Mouse (Mus musculus) bone marrow macrophage, adult 2 months (primary cell): ENCODE results near the gene Hoxb2. TPM values are rescaled to one million over a fixed set of nuclear protein-coding genes. Genes with fewer than 3 reads are reported as not detected.

Experiments used
- H3K27ac ChIP-seq: 2 replicates; pipeline ENCODE4 v1.5.1; 2012; ENCODE audit warnings: low read depth, low read length; ENCODE audit not compliant: insufficient read depth
- H3K4me1 ChIP-seq: 2 replicates; pipeline ENCODE4 v1.6.1; 2012; ENCODE audit warnings: low read length; ENCODE audit not compliant: control insufficient read depth, insufficient read depth
- H3K4me3 ChIP-seq: 2 replicates; pipeline ENCODE4 v1.5.1; 2012; ENCODE audit warnings: mild to moderate bottlenecking, low read length, moderate library complexity; ENCODE audit not compliant: insufficient read depth
- CTCF ChIP-seq: IDR thresholded peaks from 2 replicates; pipeline ENCODE4 v1.5.1; 2012; ENCODE audit warnings: low read depth, mild to moderate bottlenecking, low read length, moderate library complexity
- POLR2A ChIP-seq: IDR thresholded peaks from 2 replicates; pipeline ENCODE4 v1.6.1; 2012; ENCODE audit warnings: mild to moderate bottlenecking, low read depth, low read length, borderline replicate concordance
- polyA plus RNA-seq: library from polyadenylated mRNA; stranded (reverse); fragments of >200 nt; gene quantifications from 2 replicates; pipeline ENCODE4 v1.2.4, GENCODE M21; 2012; ENCODE audit not compliant: missing spikeins, insufficient read depth, insufficient read length

Hoxb2 gene
- polyA plus RNA-seq, 1 experiment, result not detected

DNA sequence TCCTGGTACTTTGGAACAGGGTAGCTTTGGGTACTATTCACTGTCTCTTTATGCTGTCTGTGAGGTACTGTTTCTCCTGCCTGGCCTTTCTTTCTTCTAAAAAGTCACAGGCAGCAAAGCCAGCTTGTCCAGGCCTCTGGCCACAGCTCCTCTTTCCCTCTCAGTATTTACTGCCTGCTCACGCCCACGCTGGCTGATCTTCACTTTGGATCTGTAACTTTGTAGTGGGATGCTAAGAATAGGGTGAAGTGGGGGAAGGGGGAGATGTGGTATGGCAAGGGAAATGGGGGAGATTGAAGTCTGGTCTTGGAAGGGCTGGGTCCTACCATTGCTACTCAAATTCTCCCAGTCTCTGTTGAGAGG lies 16.3 kb upstream of the Hoxb2 start:
- no peak overlapping the region for H3K4me3 ChIP-seq
- no peak overlapping the region for H3K27ac ChIP-seq
- no peak for TF ChIP-seq CTCF
- TF ChIP-seq POLR2A, result no peak
- no peaks in the 10 kb centered on the region for H3K4me1 ChIP-seq

DNA sequence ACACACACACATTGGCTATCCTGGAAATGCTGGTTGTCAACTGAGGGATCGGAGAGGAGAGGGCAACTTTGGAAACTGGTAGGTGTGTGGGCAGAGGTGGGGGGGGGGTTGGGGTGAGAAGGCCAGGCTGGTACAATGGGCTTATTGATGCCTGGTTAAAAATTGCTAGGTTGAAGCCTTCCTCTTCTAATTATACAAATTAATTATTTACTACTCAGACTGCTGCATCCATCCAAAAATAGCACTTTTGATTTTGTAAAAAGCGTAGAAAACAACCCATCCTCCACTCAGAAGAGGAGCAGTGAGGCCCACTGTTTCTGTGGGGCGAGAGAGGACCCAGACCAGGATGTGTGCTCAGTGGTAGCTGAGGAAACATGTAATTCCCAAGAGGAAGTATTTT lies 15.3 kb upstream of the Hoxb2 start:
- no peaks in the 10 kb centered on the region for H3K4me1 ChIP-seq
- H3K27ac ChIP-seq, result no peak overlapping the region
- TF ChIP-seq CTCF (no peak), POLR2A (no peak)
- H3K4me3 ChIP-seq, result no peak overlapping the region

DNA sequence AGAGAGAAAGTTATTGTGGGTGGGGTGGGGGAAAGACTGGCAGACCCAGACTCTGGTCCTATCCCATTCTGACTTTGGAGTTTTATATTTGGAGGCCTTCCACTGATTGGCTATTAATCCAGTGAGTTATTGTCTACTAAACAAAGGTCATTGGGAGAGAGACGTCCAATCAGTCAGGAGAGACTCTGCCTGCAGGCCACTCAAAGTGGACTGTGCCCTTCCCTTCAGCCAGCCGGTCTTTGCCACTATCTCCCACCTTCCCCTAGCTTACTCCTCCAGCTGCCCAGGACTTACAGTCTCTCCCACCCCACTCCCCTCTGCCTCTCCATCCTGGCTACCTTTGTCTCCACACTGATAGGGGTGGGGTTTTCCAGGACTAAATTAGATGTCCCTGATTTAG lies 13.7 kb upstream of the Hoxb2 start:
- TF ChIP-seq POLR2A, result no peak
- no peak for TF ChIP-seq CTCF

DNA sequence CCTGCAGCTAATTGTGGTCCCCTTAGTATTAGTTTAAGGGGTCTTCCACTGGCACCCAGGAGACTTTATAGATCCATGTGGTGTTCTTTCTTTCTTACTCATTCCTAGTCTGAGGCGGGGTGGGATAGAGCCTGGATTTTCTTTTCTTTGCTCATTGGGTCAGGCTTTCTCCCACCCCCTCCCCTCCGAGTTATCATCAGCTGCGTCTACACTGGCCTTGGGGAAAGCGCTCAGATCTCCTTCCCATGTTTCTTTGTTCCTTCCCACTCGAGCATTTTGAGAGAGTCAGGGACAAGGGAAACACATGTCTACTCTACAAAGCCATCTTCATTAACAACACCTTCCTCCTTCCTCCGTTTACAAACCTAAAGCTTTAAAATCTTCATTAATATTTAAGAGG lies 13.3 kb upstream of the Hoxb2 start:
- Histone ChIP-seq H3K27ac (no peak overlapping the region), H3K4me3 (no peak overlapping the region), H3K4me1 (no peaks in the 10 kb centered on the region)
- TF ChIP-seq CTCF (no peak), POLR2A (no peak)

More for the DNA sequence above, 13.7 kb upstream of the Hoxb2 start:
- Histone ChIP-seq H3K4me1 (no peaks in the 10 kb centered on the region), H3K27ac (no peak overlapping the region), H3K4me3 (no peak overlapping the region)

DNA sequence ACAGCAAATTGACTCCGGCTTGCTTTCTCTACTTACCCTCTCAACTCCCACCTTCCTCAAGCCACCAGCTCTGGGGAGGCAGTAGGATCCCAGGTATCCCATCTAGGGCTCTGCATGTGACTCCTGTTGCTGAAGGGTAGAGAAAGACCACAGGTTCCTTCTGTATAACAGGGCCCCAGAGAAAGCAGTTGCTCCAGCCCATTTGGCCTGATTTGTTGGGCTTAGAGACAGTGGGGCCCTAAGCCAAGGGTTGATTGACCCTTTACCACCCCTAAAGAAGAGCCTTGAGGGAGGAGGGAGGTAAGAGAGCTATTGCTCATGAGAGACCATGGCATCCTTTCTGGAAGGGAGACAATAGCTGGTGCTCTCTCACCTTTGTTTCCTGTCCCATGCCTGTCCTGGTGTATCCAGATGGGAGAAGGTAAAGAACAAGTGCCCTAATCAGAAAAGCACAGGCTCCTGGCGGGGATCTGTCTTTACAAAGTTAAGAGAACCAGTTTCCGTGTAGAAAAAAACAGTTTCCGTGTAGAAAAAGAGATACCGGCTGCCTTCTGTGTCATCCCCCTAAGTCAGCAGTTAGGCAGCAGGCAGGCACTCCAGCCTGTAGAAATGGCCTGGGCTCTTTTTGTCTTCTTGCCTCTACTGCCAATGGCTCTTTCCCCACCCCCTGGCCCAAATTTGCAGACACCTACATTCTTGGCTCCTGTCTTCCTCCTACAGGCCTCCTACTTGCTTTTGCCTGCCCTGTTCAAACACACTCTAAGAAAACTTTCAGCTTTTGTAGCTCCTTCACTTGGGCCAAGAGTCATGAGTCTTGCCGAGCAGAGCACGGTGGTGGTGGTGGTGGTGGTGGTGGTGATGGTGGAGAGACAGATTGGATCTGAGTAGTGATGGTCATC lies 11.1 kb upstream of the Hoxb2 start:
- TF ChIP-seq POLR2A (no peak), CTCF (no peak)
- no peak overlapping the region for H3K4me3 ChIP-seq
- no peaks in the 10 kb centered on the region for H3K4me1 ChIP-seq
- no peak overlapping the region for H3K27ac ChIP-seq

DNA sequence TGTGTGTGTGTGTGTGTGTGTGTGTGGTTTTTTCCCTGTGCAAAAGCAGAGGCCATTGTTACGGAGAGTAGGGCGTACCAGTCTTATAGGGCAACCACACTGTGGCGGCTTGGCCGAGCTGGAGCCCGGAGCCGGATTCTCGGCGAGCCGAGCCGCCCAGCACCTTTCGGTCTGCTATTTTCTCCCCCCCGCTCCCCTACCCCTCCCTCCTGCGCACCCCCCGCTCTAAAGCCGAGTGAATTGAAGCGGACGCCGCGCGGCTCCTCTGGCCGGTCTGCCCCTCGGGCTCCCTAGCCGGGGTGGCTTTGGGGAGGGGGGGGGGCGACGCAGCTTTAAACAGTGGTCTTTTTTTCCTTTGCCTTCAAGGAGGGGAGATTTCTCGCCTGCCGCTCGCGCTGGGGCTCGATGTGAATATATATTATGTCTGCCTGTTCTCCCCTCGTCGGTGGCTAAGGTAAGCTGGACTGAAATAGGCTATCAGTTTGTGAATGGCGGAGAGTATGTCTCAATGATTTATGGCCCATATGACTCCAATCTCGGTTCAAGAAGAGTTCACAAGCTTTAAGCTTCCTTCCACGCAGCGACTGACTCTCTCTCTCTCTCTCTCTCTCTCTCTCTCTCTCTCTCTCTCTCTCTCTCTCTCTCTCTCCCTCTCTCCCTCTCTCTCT lies 9.5 kb upstream of the Hoxb2 start:
- Histone ChIP-seq H3K4me3 (no peak overlapping the region), H3K4me1 (no peaks in the 10 kb centered on the region), H3K27ac (no peak overlapping the region)
- no peak for TF ChIP-seq POLR2A
- TF ChIP-seq CTCF, result no peak

DNA sequence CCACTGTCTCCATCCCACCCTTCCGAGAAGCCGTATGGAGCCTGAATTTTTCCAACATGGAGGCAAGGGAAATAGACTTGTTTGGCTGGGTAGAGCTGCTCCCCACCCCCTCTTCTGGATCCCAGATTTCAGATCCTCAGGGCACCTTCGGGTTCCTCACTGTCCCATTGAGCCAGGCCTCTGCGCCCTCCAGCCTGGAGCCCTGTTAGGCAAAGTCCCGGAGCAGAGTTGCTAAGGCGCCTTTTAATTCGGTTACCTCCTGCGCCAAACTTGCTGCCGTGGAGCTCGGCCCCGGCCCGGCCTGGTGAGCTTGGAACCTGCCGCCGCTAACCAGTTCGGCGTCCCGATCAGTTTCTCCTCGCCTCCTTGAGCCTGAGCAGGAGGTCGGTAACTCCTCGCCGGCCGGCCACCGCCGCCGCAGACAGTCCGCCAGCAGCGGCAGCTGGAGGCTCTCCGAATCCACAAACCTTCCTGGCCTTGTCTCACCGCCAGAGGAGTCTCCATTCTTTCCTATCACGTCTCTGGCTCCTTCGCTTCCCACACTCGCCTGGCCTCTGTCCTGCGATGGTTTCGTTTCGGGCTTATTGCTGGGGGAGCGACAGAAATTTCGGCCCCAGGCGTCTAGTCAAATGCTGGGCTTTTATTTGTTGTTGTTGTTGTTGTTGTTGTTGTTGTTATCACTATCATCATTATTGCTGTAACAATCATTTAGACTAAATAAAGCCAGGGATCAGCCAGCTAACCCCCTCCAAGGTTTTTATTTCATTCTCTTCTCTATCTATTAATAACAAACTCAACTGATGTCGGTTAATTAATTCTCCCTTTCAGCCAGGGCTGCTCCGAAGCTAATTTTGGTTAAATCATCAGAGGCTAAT lies 8.4 kb upstream of the Hoxb2 start:
- TF ChIP-seq POLR2A (no peak), CTCF (no peak)
- no peak overlapping the region for H3K27ac ChIP-seq
- H3K4me3 ChIP-seq, result no peak overlapping the region
- no peaks in the 10 kb centered on the region for H3K4me1 ChIP-seq

DNA sequence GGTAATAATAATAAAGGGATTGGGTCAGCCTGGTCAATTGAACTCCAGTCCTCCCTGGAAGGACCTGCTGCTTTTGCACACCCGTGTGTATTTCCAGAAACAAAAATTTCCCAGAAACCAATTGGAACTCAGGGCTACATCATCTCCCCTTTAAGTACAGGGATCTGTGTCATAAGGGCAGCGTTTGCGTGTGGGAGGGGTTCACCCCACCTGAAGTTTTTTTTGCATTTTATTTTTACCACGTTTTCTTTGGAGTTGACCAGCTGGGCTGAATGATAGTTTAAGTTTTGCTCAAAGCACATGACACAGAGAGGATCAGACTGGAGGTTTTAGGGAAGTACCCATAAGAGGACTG lies 7.8 kb upstream of the Hoxb2 start:
- no peak for TF ChIP-seq CTCF
- no peak for TF ChIP-seq POLR2A

DNA sequence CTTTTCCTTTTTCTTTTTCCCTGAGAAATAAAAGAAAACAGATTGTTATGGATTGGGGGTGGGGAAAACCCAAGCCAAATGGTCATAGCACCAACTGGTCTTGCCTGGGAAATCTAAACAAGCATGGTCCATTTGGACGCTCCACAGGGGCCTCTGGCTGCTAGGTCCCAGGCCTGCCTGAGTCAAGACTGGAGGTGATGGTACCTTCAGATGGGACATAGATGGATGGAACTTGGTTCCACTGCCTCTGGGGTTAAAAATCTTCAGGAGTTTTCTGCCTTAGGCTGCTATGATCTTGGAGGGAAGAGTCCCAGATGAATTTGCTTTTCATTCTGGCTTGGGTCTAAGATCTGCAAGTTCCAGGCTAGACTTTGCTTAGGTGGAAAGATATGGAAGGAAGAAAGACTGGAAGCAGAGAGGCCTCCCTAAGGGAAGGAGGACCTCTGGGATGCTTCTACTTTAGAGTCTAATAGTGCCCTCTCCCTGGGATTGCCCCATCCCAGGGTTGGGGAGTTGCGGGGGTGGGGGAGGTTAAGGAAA lies 7.0 kb upstream of the Hoxb2 start:
- no peak overlapping the region for H3K27ac ChIP-seq
- TF ChIP-seq POLR2A (no peak), CTCF (no peak)
- H3K4me1 ChIP-seq, result no peaks in the 10 kb centered on the region
- H3K4me3 ChIP-seq, result no peak overlapping the region

More for the DNA sequence above, 7.8 kb upstream of the Hoxb2 start:
- H3K27ac ChIP-seq, result no peak overlapping the region
- H3K4me3 ChIP-seq, result no peak overlapping the region
- H3K4me1 ChIP-seq, result no peaks in the 10 kb centered on the region
